Mouse (Mus musculus) large intestine, adult 2 months (tissue): ENCODE results near the gene Pde4d. TPM values are rescaled to one million over a fixed set of nuclear protein-coding genes. Genes with fewer than 3 reads are reported as not detected.
A peak's percentile ranks its signal among the peaks of the same experiment; 100 is the strongest.

ENCODE experiments used
- DNase-seq: peaks from one replicate; pipeline ENCODE4 v3.0.0-alpha.2; 2012; ENCODE audit warnings: low read depth, low spot score
- WGBS: fragments of 180-500 bp; shearing (Covaris S2); methylation state at CpG from one replicate; pipeline ENCODE4 v1.1.7; 2018; 5-methylcytosine and 5-hydroxymethylcytosine counted together
- polyA plus RNA-seq: library from polyadenylated mRNA; depleted of rRNA; stranded (reverse); fragments of >200 nt; gene quantifications from 2 replicates; pipeline ENCODE4 v1.2.3, GENCODE M21; 2012

Gene Pde4d
- polyA plus RNA-seq, 1 experiment: 7.7 TPM

DNA sequence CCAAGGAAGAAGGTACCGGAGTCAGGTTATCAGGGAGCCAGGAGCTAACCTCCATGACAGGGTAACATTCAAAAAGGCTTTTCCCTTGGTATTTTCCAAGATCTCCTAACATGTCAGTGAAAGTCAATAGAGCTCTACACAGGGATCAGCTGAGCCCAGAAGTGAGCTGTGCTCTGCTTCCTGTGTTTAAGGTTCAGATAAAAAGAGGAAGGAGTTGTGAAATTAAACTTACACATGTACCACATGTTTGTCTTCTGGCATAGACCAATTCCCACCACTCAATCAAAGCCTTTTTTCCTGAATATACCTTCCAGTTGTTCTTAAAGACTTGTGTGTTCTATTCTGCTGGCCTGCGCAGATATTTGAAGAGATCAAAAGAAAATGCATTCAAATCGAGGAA lies 37.3 kb downstream of the Pde4d start:
- DNase-seq: no peak
- 90% methylated on average over 3 of the region's 3 CpGs for WGBS

- no peak for DNase-seq
Measured at GRCm38 (mm10) chr13:108489825-108490224, 40.1 kb downstream of the Pde4d start.

DNA sequence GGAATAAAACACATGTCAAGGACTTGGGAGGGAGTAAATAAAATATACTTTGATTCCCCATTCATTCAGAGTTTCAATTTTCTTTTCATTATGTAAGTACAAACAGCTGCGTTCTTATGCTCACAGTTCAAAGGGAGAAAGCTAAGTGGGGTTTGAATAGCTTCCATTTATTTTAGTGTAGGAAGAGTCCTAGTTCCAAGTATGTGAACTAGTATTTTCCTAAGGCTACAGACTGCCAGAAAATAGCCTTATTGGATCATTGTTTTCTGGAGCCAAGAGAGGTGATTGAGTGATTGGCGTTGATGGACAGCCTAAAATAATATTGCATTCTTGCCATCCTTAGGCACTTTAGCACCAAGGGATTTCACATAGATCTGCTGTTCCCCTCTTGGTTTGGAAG lies 41.1 kb downstream of the Pde4d start:
- DNase-seq: no peak
- 60% methylated on average over 2 of the region's 2 CpGs for WGBS

DNA sequence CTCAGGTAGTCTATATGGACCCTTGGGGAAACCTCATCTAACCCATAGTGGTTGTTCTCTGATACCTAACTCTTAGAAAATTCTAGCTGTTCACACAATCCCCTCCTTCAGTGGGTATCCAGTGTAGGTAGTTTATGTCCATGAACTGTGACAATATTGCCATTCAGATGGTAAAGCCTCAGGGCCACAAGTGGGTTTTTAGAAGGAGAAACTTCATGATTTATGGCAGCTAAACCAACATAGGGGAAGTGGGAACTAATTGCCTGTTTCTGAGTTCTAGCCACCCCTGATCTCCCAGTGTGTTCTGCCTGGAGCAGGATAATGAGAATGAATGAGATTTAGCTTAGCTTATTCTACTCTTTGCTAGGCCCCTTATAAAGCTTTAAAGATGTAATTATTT lies 43.1 kb downstream of the Pde4d start:
- DNase-seq: no peak

- no peak for DNase-seq
- WGBS: 52% methylated on average over 2 of the region's 2 CpGs
Measured at GRCm38 (mm10) chr13:108494365-108494764, 44.6 kb downstream of the Pde4d start.

- DNase-seq: no peak
- 4% methylated on average over 8 of the region's 8 CpGs for WGBS
Measured at GRCm38 (mm10) chr13:108497768-108498167, 48.0 kb downstream of the Pde4d start.

DNA sequence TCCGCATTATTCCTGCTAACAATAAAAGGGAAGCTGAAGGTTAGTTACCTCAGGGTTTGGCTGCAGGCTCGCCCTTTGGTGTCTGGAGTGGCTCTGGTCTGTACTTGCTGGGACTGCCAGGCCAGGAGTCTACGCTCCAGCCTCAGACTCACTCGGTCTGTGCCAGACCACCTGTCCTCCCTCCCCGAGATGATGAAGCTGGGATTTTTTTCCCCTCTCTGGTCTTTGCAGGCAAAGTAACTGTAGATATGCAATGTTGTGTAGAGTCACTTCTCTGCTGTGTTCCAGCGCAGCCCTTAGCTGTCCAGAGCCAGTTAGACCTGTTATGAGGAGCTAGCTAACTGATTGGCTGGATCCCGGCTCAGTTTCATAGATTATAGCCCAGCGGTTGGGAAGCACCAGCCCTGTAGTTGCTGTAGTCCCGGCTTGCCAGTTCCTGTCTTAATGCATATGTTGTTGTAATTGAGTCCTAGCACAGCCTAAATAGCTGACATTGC lies 48.5 kb downstream of the Pde4d start:
- WGBS: 11% methylated on average over 9 of the region's 9 CpGs
- no peak for DNase-seq

- DNase-seq: peak; percentile 72
- WGBS: 5% methylated on average over 9 of the region's 9 CpGs
Measured at GRCm38 (mm10) chr13:108498773-108499313, 49.1 kb downstream of the Pde4d start.

DNA sequence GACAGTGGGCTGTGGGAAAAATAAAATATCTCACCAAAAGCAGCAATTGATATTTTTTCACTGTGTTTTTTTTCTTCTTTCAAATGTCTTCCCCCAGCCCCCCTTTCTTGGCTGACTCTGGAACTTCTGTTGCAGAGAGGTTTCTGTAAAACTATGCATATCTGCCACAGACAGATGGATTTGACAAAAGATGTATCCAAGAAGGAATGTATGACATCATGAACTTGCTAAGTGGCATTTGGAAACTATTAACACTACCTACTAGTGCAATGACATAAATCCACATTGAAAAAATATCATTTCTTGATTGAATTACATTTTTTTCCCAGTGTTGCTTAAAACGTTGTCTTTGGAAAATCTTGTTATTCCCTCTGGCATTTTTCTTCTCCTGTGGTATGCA lies 51.6 kb downstream of the Pde4d start:
- 27% methylated on average over 1 of the region's 1 CpGs for WGBS
- DNase-seq: no peak

DNA sequence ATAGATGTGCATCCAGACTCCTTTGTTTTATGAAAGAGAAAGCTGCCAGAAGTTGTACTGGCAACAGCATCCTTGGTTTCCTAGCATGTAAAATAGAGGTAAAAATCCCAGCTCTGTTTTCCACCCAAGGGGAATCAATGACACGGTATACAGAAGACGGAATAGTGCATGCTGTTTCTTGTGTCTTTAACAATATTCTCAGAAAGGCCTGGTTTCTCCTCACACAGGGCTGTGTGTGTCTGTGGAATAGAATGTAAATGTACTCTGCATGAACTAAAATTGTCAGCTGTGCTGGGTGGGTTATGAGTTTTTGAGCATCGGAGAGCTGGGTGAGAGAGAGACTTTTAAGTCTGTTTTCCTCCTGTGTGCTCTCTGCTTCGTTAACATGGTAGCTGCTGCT lies 74.8 kb downstream of the Pde4d start:
- 90% methylated on average over 4 of the region's 4 CpGs for WGBS
- no peak for DNase-seq

GRCm38 (mm10) chr13:108524969-108525368 lies 75.2 kb downstream of the Pde4d start:
- no peak for DNase-seq
- 80% methylated on average over 6 of the region's 6 CpGs for WGBS

DNA sequence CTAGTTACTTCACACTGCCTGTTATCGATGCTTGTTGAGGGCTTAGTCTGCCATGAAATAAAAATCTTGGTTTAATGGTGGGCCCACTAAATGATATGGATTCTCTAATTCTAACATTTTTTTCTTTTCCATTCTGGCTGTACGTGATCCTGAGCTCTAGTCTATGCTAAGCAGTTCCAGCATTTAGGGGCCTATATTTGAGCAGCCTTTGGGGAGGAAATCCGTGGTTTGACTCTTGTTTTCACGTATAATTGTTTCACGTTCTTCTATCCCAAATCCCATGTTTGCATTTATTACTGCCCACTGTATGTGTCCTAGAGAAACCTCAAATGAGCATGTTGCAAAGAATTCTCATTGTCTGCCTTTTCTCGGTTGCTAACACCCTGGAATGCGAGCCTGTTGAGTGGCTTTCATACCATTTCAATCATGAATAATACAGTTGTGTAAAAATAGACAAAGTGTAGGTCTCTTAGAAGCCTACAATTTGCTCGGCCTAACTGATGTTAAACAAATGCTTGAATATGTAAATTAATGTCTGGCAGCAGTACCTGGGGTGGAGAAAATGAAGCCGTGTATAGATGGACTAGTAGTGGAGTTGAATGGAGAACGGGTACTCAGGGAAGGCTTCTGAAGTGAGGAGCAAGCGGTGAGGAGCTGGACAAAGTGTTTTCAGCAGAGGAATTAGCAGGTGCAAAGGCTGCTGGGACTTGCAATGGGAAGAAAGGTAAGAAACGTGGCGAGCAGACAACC lies 76.7 kb downstream of the Pde4d start:
- DNase-seq: no peak
- WGBS: 86% methylated on average over 13 of the region's 13 CpGs

GRCm38 (mm10) chr13:108527090-108527770 lies 77.5 kb downstream of the Pde4d start:
- no peak for DNase-seq
- WGBS: 81% methylated on average over 7 of the region's 7 CpGs

DNA sequence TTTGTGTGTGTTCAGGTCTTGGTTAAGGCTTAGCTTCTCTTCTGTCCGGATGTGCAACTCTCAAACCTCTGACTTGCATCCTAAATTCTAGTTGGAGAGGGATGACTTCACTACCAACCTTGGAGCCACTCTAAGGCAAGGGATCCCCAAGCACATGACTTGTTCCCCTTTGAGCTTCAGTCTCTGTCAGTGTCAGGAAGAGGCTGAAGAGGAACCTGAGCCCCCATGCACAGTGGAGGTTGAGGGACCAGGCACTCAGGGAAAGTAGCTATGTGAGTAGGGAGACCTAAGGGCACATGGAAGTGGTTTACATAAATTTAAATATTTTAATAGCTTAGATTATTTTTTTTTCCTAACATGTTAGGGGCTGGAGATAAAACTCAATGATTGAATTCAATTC lies 78.6 kb downstream of the Pde4d start:
- WGBS: 87% methylated on average over 1 of the region's 1 CpGs
- DNase-seq: no peak

DNA sequence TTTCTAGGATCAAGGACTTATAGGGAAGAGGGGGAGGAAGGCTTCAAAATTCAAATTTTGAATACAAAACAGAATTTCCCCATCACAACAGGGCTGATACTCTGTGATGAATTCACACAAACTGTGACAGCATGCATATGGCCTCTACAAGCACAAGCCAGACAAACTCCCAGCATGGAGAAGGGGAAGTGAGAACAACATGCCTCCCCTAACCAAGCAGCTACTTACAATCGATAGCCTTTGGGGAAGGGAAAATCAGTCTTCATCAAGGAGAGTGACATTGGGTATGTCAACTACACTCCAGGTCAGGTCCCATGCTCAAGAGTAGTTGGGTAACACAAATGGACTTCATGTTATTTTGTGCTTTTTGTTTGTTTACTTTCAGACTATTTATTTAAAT lies 83.1 kb downstream of the Pde4d start:
- 86% methylated on average over 1 of the region's 1 CpGs for WGBS
- no peak for DNase-seq

DNA sequence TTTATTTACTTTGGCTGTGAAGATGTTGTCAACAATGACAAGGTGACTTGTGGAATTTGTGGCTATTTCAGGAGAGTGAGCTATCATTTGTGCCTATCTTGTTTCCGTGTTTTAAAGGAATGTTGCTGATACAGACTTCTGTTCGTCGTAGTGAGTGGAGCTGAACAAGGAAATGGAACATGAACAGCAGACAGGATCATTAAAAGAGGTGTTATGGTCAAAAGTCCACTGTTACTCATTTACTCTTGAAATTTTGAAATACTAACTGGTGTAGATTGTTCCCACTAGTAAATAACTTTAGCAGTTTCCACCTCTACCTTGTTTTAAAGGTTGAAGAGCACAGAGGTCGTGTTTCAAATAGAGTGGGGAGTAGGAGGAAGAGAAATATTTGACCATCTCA lies 86.7 kb downstream of the Pde4d start:
- 29% methylated on average over 4 of the region's 4 CpGs for WGBS
- peak; percentile 59 for DNase-seq

GRCm38 (mm10) chr13:108536951-108537350 lies 87.2 kb downstream of the Pde4d start:
- no peak for DNase-seq
- 29% methylated on average over 6 of the region's 6 CpGs for WGBS

DNA sequence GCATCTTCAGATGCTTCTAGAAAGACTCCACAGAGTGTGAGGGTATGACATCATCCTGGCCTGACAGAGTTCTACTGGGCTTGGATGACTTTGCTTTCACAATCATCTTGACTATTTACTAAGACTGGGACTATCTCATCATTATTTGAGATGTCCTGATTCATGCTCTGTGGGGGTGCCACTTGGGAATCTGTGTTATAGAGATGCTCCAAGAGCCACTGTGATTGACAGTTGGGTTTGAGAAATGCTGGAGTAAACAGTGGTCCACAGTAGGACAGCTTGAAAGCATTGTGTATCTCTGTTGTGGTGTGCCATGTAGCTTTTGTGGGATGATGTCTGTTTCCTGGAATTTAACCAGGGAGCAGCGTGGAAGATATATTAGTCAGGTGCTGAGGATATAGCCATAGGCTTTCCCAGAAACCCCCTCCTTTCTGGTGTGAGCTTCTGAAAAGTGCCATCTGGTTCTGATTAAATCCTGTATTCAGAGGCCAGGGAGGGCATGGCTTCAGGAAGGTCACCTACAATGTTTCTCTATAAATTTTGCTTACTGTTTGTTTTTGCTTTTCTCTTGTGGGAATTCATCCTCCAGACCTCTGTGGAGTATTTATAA lies 89.1 kb downstream of the Pde4d start:
- no peak for DNase-seq
- WGBS: 97% methylated on average over 1 of the region's 1 CpGs

- 90% methylated on average over 3 of the region's 3 CpGs for WGBS
- DNase-seq: no peak
Measured at GRCm38 (mm10) chr13:108541488-108541887, 91.7 kb downstream of the Pde4d start.

DNA sequence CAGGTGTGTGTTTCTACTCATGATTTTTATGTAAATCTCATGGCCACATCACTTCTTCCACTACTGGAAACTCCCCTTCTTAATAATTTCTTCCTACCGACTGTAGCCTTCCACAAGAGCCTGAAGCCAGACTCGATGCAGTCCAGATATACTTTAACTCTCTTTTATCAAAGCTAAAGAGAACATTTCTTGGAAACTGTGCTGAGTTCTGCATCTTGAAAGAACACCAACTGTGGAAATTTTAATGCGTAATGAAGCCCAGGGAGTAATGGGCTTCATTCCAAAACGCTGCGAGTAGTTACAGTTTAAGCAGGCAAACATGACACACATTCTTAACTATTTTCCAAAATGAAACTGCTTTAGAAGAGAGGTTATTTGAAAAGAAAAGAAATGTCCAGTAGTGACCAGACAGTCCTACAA lies 92.6 kb downstream of the Pde4d start:
- DNase-seq: no peak
- 64% methylated on average over 5 of the region's 5 CpGs for WGBS

GRCm38 (mm10) chr13:108552288-108552687 lies 102.5 kb downstream of the Pde4d start:
- 65% methylated on average over 5 of the region's 5 CpGs for WGBS
- DNase-seq: no peak
